Mouse (Mus musculus) midbrain, postnatal 0 days (tissue): ENCODE results near the gene C87436. TPM values are rescaled to one million over a fixed set of nuclear protein-coding genes. Genes with fewer than 3 reads are reported as not detected.
"Not testable (repeated sequence)": the region's sequence is repeated elsewhere in the genome, so short reads cannot be mapped to it uniquely, and the experiment has no call there.

Experiments
- ATAC-seq: fragments of 200-750 bp; cut with Nextera tagmentation; 2 replicates; pipeline ENCODE4 v1.8.0; 2017; ENCODE audit warnings: moderate number of reproducible peaks, mild to moderate bottlenecking, moderate TSS enrichment, moderate library complexity; ENCODE audit not compliant: low FRiP score
- DNase-seq: peaks from one replicate; pipeline ENCODE4 v3.0.0-alpha.2; 2015; ENCODE audit warnings: low spot score
- H3K27ac ChIP-seq: fragments of 300-500 bp; sonication (generic); 2 replicates; pipeline ENCODE4 v1.5.1; 2014; ENCODE audit warnings: low read depth, mild to moderate bottlenecking, low read length, mixed read lengths
- H3K27me3 ChIP-seq: fragments of 300-500 bp; sonication (generic); 2 replicates; pipeline ENCODE4 v1.6.1; 2014; ENCODE audit warnings: low read length, control low read depth, mixed read lengths; ENCODE audit not compliant: insufficient read depth
- H3K36me3 ChIP-seq: fragments of 300-500 bp; sonication (generic); 2 replicates; pipeline ENCODE4 v1.6.1; 2014; ENCODE audit warnings: low read length, control low read depth, mixed read lengths; ENCODE audit not compliant: insufficient read depth
- H3K4me1 ChIP-seq: fragments of 300-500 bp; sonication (generic); 2 replicates; pipeline ENCODE4 v1.6.1; 2014; ENCODE audit warnings: mild to moderate bottlenecking, control low read depth, antibody characterized with exemption, low read length, mixed read lengths; ENCODE audit not compliant: insufficient read depth
- H3K4me2 ChIP-seq: fragments of 300-500 bp; sonication (generic); 2 replicates; pipeline ENCODE4 v1.6.1; 2014; ENCODE audit warnings: low read depth, mild to moderate bottlenecking, low read length, mixed read lengths; ENCODE audit not compliant: poor library complexity, severe bottlenecking
- H3K4me3 ChIP-seq: fragments of 300-500 bp; sonication (generic); 2 replicates; pipeline ENCODE4 v1.5.1; 2014; ENCODE audit warnings: low read depth, mild to moderate bottlenecking, low read length, moderate library complexity
- H3K9ac ChIP-seq: fragments of 300-500 bp; sonication (generic); replicated peaks from 2 replicates; pipeline ENCODE4 v1.6.1; 2014; ENCODE audit warnings: mild to moderate bottlenecking, low read length, moderate library complexity, mixed read lengths; ENCODE audit not compliant: poor library complexity, severe bottlenecking
- H3K9me3 ChIP-seq: fragments of 300-500 bp; sonication (generic); 2 replicates; pipeline ENCODE4 v1.6.1; 2016; ENCODE audit warnings: low read length, control low read depth
- CTCF ChIP-seq: IDR thresholded peaks from 2 replicates; pipeline ENCODE4 v1.5.1; 2016; ENCODE audit warnings: antibody characterized with exemption, mild to moderate bottlenecking
- WGBS: fragments of 180-500 bp; shearing (Covaris S2); extraction: QIAGEN DNeasy Blood & Tissue Kit; methylation state at CpG from one replicate; pipeline ENCODE4 v1.1.7; 2014; 5-methylcytosine and 5-hydroxymethylcytosine counted together
- polyA plus RNA-seq: library from polyadenylated mRNA; unstranded; fragments of >200 nt; fragmentation: Nextera tagmentation; extraction: Ambion mirVana; gene quantifications from 2 replicates; pipeline ENCODE4 v1.2.1, GENCODE M21; 2015
- total RNA-seq: library from RNA; depleted of rRNA; stranded (reverse); fragments of >200 nt; gene quantifications from 2 replicates; pipeline ENCODE4 v1.2.3, GENCODE M21; 2014

The C87436 gene
- total and polyA plus RNA-seq, 2 experiments from 2014 or later = 13.9 to 16.3 TPM

DNA sequence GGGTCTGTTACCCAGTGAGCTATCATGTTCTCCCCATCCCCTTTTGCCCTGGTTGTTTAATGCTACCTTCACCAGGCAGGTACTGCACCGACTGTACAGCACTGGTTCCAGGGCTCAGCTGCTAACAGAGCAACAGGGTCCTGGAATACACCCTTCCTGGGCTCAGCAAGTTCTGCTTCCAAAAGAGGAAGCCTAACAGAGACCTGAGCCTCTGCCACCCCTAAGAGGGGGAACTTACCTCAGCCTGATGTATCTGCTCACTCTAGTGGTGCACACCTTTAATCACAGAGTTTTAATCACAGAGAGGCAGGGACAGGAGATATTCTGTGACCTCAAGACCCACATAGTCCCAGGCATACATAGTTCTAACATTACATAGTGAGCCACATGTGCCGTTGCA lies 51.8 kb downstream of the C87436 start:
- Histone ChIP-seq H3K36me3 (no peaks in the 10 kb centered on the region), H3K9me3 (no peaks in the 10 kb centered on the region)
- no peak for TF ChIP-seq CTCF

DNA sequence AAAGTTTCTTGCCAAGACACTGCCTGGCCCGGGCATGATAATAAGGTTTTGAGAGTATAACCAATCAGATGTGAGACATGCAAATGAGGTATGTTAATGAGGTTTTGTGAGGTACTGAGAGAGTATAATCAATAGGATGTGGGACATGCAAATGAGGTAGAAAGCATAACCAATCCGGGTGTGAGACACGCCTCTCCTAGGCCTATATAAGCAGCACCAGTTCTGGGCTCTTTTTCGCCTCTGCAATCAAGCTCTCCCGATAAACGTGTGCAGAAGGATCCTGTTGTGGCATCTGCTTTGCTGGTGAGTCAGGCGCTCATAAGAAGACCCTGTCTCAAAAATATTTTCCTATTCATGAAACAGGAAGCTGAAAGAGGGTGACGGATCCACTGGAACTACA lies 52.2 kb downstream of the C87436 start:
- not testable (repeated sequence) for H3K9ac ChIP-seq, H3K4me2 ChIP-seq, H3K9me3 ChIP-seq, H3K27me3 ChIP-seq, ATAC-seq, DNase-seq, H3K27ac ChIP-seq, H3K4me3 ChIP-seq, H3K36me3 ChIP-seq, H3K4me1 ChIP-seq
- 89% methylated on average over 8 of the region's 8 CpGs for WGBS

More for the DNA sequence above, 51.8 kb downstream of the C87436 start:
- Histone ChIP-seq H3K27me3 (no peaks in the 10 kb centered on the region), H3K9ac (no peak overlapping the region), H3K4me1 (peaks cover 10% of the 10 kb centered on the region), H3K27ac (no peak overlapping the region), H3K4me2 (no peak overlapping the region), H3K4me3 (no peak overlapping the region)
- ATAC-seq = no peak
- WGBS = 96% methylated on average over 2 of the region's 2 CpGs
- no peak for DNase-seq

GRCm38 (mm10) chr6:86493469-86494263 lies 55.5 kb downstream of the C87436 start:
- Histone ChIP-seq H3K36me3 (no peaks in the 10 kb centered on the region), H3K9ac (no peak overlapping the region), H3K4me3 (no peak overlapping the region), H3K4me2 (no peak overlapping the region), H3K27me3 (no peaks in the 10 kb centered on the region), H3K27ac (no peak overlapping the region), H3K4me1 (no peaks in the 10 kb centered on the region), H3K9me3 (no peaks in the 10 kb centered on the region)
- 74% methylated on average over 13 of the region's 13 CpGs for WGBS
- DNase-seq = no peak
- no peak for TF ChIP-seq CTCF
- ATAC-seq = no peak

GRCm38 (mm10) chr6:86494767-86495166 lies 56.6 kb downstream of the C87436 start:
- ATAC-seq = no peak
- 94% methylated on average over 7 of the region's 7 CpGs for WGBS
- peak; percentile 31 for TF ChIP-seq CTCF

DNA sequence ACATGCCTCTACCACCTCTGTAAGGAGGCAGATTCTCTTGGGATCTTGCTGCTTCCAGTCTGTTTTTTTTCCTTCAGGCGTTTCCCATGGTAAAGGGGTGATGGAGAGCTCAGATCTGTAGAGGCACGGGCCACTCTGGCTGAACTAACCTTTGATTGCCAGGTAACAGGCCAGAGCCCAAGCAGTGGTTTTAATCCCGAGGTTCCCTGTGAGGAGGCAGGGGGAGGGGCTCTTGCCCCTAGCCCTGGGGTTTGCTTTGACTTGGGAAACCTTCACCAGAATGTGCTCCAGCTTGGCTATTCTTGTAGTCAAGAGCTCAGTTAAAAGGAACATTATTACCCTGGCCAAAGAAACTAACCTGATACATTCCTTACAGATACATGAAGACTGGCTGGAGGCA lies 57.5 kb downstream of the C87436 start:
- no peak overlapping the region for H3K27ac ChIP-seq
- no peaks in the 10 kb centered on the region for H3K4me1 ChIP-seq
- H3K9ac ChIP-seq = no peak overlapping the region
- no peaks in the 10 kb centered on the region for H3K27me3 ChIP-seq
- H3K9me3 ChIP-seq = no peaks in the 10 kb centered on the region
- ATAC-seq (no peak), DNase-seq (no peak)
- no peak for TF ChIP-seq CTCF
- H3K4me3 ChIP-seq = no peak overlapping the region
- H3K36me3 ChIP-seq = no peaks in the 10 kb centered on the region
- WGBS = 42% methylated on average over 3 of the region's 3 CpGs
- H3K4me2 ChIP-seq = no peak overlapping the region

More at GRCm38 (mm10) chr6:86494767-86495166, 56.6 kb downstream of the C87436 start:
- Histone ChIP-seq H3K36me3 (no peaks in the 10 kb centered on the region), H3K4me3 (no peak overlapping the region), H3K4me1 (no peaks in the 10 kb centered on the region), H3K27me3 (no peaks in the 10 kb centered on the region), H3K4me2 (no peak overlapping the region), H3K9ac (no peak overlapping the region), H3K9me3 (no peaks in the 10 kb centered on the region), H3K27ac (no peak overlapping the region)
- DNase-seq = no peak

GRCm38 (mm10) chr6:86496127-86496526 lies 58.0 kb downstream of the C87436 start:
- Histone ChIP-seq H3K4me1 (no peaks in the 10 kb centered on the region), H3K27me3 (no peaks in the 10 kb centered on the region), H3K4me3 (no peak overlapping the region), H3K9ac (no peak overlapping the region), H3K36me3 (no peaks in the 10 kb centered on the region), H3K4me2 (no peak overlapping the region), H3K27ac (no peak overlapping the region), H3K9me3 (no peaks in the 10 kb centered on the region)
- 82% methylated on average over 8 of the region's 8 CpGs for WGBS
- TF ChIP-seq CTCF = no peak
- no peak for DNase-seq
- no peak for ATAC-seq
